Mouse (Mus musculus) bone marrow macrophage, adult 2 months (primary cell): ENCODE data around the gene Gsg1. TPM values are rescaled to one million over a fixed set of nuclear protein-coding genes. Genes with fewer than 3 reads are reported as not detected.

Source experiments
- H3K27ac ChIP-seq: 2 replicates; pipeline ENCODE4 v1.5.1; 2012; ENCODE audit warnings: low read depth, low read length; ENCODE audit not compliant: insufficient read depth
- H3K4me1 ChIP-seq: 2 replicates; pipeline ENCODE4 v1.6.1; 2012; ENCODE audit warnings: low read length; ENCODE audit not compliant: control insufficient read depth, insufficient read depth
- H3K4me3 ChIP-seq: 2 replicates; pipeline ENCODE4 v1.5.1; 2012; ENCODE audit warnings: mild to moderate bottlenecking, low read length, moderate library complexity; ENCODE audit not compliant: insufficient read depth
- CTCF ChIP-seq: IDR thresholded peaks from 2 replicates; pipeline ENCODE4 v1.5.1; 2012; ENCODE audit warnings: low read depth, mild to moderate bottlenecking, low read length, moderate library complexity
- POLR2A ChIP-seq: IDR thresholded peaks from 2 replicates; pipeline ENCODE4 v1.6.1; 2012; ENCODE audit warnings: mild to moderate bottlenecking, low read depth, low read length, borderline replicate concordance
- polyA plus RNA-seq: library from polyadenylated mRNA; stranded (reverse); fragments of >200 nt; gene quantifications from 2 replicates; pipeline ENCODE4 v1.2.4, GENCODE M21; 2012; ENCODE audit not compliant: missing spikeins, insufficient read depth, insufficient read length

Gene Gsg1
- polyA plus RNA-seq, 1 experiment: 1.2 TPM

GRCm38 (mm10) chr6:135264136-135264535 lies 10.0 kb upstream of the Gsg1 start:
- peaks cover 6% of the 10 kb centered on the region for H3K4me1 ChIP-seq
- TF ChIP-seq POLR2A: no peak
- no peak for TF ChIP-seq CTCF
- no peak overlapping the region for H3K27ac ChIP-seq
- H3K4me3 ChIP-seq: no peak overlapping the region

GRCm38 (mm10) chr6:135262565-135262964 lies 8.4 kb upstream of the Gsg1 start:
- Histone ChIP-seq H3K27ac (no peak overlapping the region), H3K4me1 (peaks cover 6% of the 10 kb centered on the region), H3K4me3 (no peak overlapping the region)
- TF ChIP-seq POLR2A (no peak), CTCF (no peak)

GRCm38 (mm10) chr6:135261124-135261523 lies 7.0 kb upstream of the Gsg1 start:
- H3K4me3 ChIP-seq: no peak overlapping the region
- TF ChIP-seq CTCF: no peak
- no peak for TF ChIP-seq POLR2A
- H3K4me1 ChIP-seq: peaks cover 6% of the 10 kb centered on the region
- H3K27ac ChIP-seq: peak overlapping the region; percentile 39; the same call in 1 of the 2 replicates

- H3K27ac ChIP-seq: peak overlapping the region; percentile 39; the same call in 1 of the 2 replicates
- no peak overlapping the region for H3K4me3 ChIP-seq
- TF ChIP-seq CTCF (no peak), POLR2A (no peak)
- peaks cover 6% of the 10 kb centered on the region for H3K4me1 ChIP-seq
Measured at GRCm38 (mm10) chr6:135260435-135260834, 6.3 kb upstream of the Gsg1 start.

- no peak for TF ChIP-seq POLR2A
- no peak for TF ChIP-seq CTCF
- Histone ChIP-seq H3K27ac (peak overlapping the region; percentile 74), H3K4me3 (peak overlapping the region; percentile 45), H3K4me1 (peaks cover 25% of the 10 kb centered on the region)
Measured at GRCm38 (mm10) chr6:135252728-135253077, 1.4 kb downstream of the Gsg1 start.

GRCm38 (mm10) chr6:135251849-135252727 lies 2.1 kb downstream of the Gsg1 start:
- Histone ChIP-seq H3K4me1 (peaks cover 25% of the 10 kb centered on the region), H3K27ac (peak overlapping the region; percentile 74), H3K4me3 (peak overlapping the region; percentile 45)
- TF ChIP-seq POLR2A (no peak), CTCF (no peak)

- peaks cover 25% of the 10 kb centered on the region for H3K4me1 ChIP-seq
- H3K27ac ChIP-seq: no peak overlapping the region
- TF ChIP-seq CTCF (no peak), POLR2A (no peak)
- no peak overlapping the region for H3K4me3 ChIP-seq
Measured at GRCm38 (mm10) chr6:135250926-135251699, 3.0 kb downstream of the Gsg1 start.

- no peak overlapping the region for H3K27ac ChIP-seq
- H3K4me3 ChIP-seq: no peak overlapping the region
- no peak for TF ChIP-seq POLR2A
- peak; percentile 62 for TF ChIP-seq CTCF
- H3K4me1 ChIP-seq: peaks cover 25% of the 10 kb centered on the region
Measured at GRCm38 (mm10) chr6:135249846-135250531, 4.2 kb downstream of the Gsg1 start.

- no peak for TF ChIP-seq CTCF
- TF ChIP-seq POLR2A: no peak
- Histone ChIP-seq H3K4me3 (no peak overlapping the region), H3K27ac (no peak overlapping the region), H3K4me1 (peaks cover 21% of the 10 kb centered on the region)
Measured at GRCm38 (mm10) chr6:135247861-135248260, 6.3 kb downstream of the Gsg1 start.
